Mouse (Mus musculus) c-Kit-positive CD71-positive TER-119-negative erythroid progenitor cells, embryonic 14.5 days (primary cell): ENCODE results near the gene Amigo1.
A peak's percentile ranks its signal among the peaks of the same experiment; 100 is the strongest.

ENCODE experiments used
- DNase-seq: peaks from one replicate; pipeline ENCODE4 v3.0.0-alpha.2; 2013; ENCODE audit warnings: low read depth

The Amigo1 gene

DNA sequence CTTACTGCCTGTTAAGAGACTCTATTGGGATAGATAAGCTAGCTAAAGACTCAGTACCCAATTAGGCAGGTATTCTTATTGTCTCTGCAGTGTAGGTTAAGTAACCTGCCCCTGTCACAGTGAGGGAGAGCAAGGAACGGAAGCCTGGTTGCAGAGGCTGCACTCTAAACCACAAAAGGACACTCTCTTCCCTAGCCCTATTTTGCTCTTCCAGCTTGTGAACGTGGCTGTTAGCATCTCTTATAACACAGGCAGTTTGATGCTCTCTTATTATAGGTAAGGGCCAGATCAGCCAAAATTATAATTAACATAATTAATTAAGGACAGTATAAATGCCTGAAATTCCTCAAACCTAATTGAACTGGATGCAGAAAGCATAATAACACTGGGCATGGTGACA, 5.6 kb upstream of the Amigo1 start:
- no peak for DNase-seq

DNA sequence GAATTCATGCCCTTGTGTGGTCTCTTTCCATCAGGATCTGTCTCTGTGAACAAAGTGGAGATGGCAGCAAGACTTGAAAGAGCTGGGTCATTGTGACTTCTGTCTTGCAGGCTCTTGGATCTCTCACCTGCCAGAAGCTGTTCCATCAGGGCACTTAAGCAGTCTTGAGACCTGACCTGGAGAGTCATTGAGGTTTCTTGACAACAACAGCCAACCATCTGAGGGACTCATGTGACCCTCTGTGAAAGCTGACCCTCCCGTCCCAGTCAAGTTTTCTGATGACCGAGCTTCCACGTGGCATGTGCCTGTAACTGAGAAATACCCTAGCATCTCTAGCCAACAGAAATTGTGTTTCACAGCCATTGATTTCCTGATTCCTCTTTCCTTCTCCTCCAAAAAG, 1.4 kb upstream of the Amigo1 start:
- no peak for DNase-seq

GRCm38 (mm10) chr3:108185460-108186097, 556 bp upstream of the Amigo1 start:
- no peak for DNase-seq

- no peak for DNase-seq
These were observed 1.1 kb downstream of the Amigo1 start for GRCm38 (mm10) chr3:108187111-108187795.

DNA sequence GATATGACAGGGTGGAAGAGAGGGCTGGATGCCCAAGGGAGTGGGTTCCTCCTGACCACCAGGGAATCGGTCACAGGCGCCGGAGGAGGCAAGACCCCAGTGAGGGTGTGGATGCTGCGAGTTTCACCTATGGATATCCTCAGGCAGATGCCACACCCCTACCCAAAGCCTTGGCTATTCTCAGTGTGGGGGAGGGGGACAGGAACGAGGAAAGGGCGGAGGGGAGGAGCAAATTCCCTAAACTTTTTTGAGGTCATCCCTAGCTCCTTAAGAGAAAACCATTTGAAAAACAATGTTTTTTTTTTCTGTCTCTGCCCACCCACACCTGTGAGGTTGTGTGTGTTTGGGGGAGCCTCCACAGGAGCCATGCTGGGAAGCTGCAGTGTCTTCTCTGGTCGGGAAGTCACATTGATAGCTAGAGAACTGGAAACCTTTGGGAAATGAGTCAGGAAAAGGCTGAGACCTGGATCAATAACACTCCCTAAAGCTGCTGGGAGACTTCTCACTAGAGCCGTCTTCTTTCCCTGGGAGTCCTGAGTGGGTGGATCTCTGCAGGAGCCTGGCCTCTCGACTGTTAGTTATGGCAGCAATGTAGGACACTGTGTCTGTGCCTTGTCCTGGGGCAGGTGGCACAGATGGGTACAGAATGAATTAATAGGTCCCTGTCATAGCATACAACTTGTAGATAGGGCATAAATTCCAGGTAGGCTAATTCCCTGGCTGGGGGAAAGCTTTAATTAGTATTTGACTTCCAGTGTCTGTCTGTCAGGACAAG, 2.8 kb downstream of the Amigo1 start:
- no peak for DNase-seq

GRCm38 (mm10) chr3:108189897-108190296, 3.8 kb downstream of the Amigo1 start:
- DNase-seq, result no peak

GRCm38 (mm10) chr3:108193686-108194085, 7.6 kb downstream of the Amigo1 start:
- no peak for DNase-seq

- no peak for DNase-seq
These were observed 9.2 kb downstream of the Amigo1 start for GRCm38 (mm10) chr3:108195287-108195686.

GRCm38 (mm10) chr3:108195941-108196590, 9.9 kb downstream of the Amigo1 start:
- DNase-seq, result no peak

DNA sequence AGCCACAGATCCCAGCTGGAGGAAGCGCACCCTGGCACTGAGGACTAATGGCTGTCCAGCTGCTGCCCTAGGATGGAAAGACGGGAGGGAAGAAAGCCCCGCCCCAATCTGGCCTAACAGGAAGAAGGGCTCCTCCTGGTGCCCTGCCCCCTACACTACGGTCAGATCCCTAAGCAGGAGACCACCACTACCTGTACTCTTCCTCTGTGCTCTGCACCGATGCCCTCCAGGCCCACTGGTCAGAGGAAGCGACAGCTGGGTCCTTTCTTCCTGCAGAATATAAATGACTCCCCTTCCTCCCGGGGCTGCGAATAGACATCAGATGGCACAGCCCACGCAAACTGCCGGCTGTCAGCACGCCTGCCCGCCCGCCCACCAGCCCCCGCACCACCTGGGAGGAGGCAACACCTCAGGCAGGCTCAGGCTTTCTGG, 10.9 kb downstream of the Amigo1 start:
- no peak for DNase-seq

DNA sequence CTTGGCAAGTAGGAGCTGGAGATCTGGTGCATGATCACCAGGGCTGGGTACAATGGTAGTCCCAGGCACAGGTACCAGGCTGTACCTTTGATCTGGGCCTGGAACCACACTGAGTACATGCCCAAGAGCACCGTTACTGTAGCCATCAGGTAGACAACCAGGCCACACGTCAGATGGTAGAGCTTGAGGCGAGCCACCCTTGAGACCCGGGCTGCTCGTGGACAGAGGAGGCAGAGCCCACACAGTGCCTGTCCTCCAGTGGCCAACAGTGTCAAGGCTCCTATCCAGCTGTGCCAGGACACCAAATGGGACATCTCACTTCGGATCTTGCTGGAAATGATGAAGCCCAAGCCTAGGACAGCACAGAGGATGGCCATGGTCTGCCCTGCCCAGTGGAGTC, 13.1 kb downstream of the Amigo1 start:
- DNase-seq, result no peak

GRCm38 (mm10) chr3:108200329-108201323, 14.5 kb downstream of the Amigo1 start, which contains the start of gene Cyb561d1:
Cyb561d1 (minus strand) TSS chr3:108201212.
- peak; percentile 89 for DNase-seq

DNA sequence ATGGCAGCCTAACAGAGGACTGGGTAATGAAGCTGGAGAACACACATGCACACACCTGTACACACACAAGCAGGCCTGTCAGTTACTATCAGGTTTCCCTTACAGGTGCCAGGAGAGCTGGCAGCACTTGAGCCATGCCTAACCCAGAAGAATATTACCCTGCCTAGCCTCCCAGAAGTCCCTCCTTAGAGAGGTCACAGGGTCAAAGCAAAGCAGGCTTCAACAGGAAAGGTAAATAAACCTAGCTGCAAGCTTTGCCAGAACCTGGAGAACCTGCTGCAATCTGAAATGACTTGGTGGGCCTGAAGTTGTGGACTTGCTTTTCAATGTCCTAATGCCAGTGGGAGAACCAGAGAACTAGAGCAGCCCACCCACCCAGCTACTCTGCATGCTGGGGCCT, 16.4 kb downstream of the Amigo1 start:
- no peak for DNase-seq

GRCm38 (mm10) chr3:108203212-108203611, 17.1 kb downstream of the Amigo1 start:
- no peak for DNase-seq

- DNase-seq, result peak; percentile 66
These were observed 17.6 kb downstream of the Amigo1 start for GRCm38 (mm10) chr3:108203621-108204325.

GRCm38 (mm10) chr3:108204470-108204869, 18.3 kb downstream of the Amigo1 start:
- no peak for DNase-seq

GRCm38 (mm10) chr3:108205601-108206000, 19.5 kb downstream of the Amigo1 start:
- DNase-seq, result no peak

DNA sequence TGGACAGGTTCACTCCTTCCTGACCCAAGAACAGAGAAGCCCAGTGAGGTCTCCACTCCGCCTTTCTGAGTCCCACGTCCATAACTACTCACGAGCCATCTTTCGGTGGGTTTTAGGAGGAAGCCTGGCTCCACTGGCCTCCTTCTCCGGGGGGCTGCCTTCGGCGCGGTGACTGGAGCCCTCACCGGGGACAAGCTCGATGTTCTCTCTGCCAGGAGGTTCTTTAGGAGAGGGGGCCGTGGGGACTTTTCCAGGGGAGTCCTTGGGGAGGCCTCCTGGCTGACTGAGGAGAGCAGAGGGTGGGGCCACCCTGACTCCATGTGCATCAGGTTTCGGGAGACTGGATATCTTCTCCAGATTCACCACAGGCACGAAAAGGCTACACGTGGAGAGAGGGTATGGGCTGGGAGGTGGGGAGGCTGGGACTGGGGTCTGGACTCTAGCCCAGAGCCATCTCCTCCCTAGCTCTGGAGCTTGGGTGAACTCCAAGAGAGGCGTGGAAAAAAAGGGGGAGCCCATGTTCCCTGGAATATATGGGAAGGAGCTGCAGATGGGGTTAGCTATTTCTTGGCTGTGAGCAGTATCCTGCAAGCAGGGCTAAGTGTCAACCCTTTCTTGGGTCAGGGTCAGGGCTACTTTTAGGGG, 20.7 kb downstream of the Amigo1 start:
- no peak for DNase-seq

DNA sequence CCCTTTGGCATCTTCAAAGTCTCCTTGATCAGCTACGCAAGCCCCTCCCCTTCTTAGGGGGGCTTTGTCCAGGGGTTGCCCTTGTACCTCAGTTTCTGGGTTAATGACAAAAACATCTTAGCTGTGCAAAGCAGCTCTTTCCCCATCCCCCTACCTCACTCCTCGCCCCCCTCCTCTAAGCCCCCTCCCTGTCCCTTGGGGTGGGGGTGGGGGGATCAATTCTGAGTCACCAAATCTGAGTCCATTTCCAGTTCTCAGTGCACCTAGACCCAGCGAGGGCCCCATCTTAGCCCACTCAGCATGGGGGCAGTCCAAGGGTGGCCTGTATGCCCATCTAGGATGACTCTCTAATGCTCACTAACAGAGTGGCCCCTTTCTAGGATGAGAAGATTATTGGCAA, 22.9 kb downstream of the Amigo1 start:
- no peak for DNase-seq

DNA sequence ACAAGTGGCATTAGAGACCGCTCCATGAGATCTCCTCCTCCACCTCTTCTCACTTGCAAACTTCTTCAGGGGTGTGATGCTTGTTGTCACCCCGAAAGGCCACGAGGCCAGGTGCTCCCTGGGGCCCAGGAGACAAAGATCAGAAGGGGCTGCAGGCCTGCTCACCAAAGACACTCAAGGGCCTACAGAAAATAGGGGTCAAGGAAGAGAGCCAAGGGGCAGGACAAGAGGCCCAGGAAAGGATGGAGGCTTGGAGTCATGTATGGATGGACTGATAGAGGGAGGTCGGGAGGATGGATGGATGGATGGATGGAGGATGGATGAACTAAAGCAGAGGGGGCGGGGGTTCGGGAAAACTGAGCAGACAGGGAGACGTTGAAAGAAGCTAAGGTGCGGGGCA, 23.4 kb downstream of the Amigo1 start:
- no peak for DNase-seq
